Mouse (Mus musculus): ENCODE data around the gene Ino80. TPM values are rescaled to one million over a fixed set of nuclear protein-coding genes. Genes with fewer than 3 reads are reported as not detected.
A peak's percentile ranks its signal among the peaks of the same experiment; 100 is the strongest.

Ino80 gene
- polyA plus RNA-seq, 1 experiment = 7.3 TPM

DNA sequence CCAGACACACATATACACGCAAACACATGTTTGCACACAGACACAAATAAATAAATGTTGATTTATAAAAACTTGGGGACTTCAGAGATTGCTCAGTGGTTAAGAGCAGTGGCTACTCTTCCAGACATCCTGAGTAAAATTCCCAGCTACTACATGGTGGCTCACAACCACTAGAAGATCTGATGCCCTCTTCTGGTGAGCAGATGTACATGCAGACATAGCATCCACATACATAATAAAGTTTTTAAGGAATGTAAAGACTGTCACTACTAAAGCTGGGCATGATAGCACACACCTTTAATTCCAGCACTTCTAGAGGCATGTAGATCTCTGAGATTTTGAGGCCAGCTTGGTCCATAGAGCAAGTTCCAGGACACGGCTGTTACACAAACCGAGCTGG is 16.5 kb downstream of the Ino80 start:
- H3K36me3 ChIP-seq (ENCODE audit: control insufficient read depth, insufficient read depth, low read length) = peaks cover 4% of the 10 kb centered on the region; the same call in 1 of the 2 replicates
- H3K27me3 ChIP-seq (ENCODE audit: control insufficient read depth, insufficient read depth, low read length) = no peaks in the 10 kb centered on the region
- H3K4me1 ChIP-seq (ENCODE audit: control insufficient read depth, insufficient read depth, insufficient read length) = no peaks in the 10 kb centered on the region
- WGBS = 95% methylated on average over 3 of the region's 3 CpGs
- no peak overlapping the region for H3K27ac ChIP-seq (ENCODE audit: insufficient read depth, low read length)
- DNase-seq (ENCODE audit: low read depth in 1 of 2, low spot score in 2 of 2) = no peak
- H3K4me3 ChIP-seq (ENCODE audit: extremely low read depth, insufficient read depth, insufficient read length) = no peak overlapping the region
- TF ChIP-seq CTCF (IDR thresholded peaks at IDR 0.05; ENCODE audit: extremely low read depth, insufficient read depth, insufficient read length, insufficient replicate concordance) (no peak), POLR2A (IDR thresholded peaks at IDR 0.05; ENCODE audit: low read depth, low read length) (no peak)

DNA sequence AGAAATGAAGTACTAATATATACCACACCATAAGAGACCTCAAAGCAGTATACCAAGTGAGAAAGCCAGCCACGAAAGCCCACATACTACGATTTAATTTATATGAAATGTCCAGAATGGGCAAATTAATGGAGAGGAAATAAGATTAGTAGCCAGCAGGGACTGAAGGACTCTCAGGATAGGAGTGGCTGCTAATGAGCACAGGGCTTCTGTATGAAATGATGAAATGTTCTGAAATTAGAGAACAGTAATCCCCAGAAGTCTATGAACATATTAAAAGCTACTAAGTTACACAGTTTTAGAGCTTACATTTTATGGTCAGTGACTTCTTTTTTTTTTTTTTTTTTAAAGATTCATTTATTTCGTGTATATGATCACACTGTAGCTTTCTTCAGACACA is 22.9 kb downstream of the Ino80 start:
- H3K4me3 ChIP-seq (ENCODE audit: extremely low read depth, insufficient read depth, insufficient read length) = no peak overlapping the region
- H3K4me1 ChIP-seq (ENCODE audit: control insufficient read depth, insufficient read depth, insufficient read length) = no peaks in the 10 kb centered on the region
- H3K27ac ChIP-seq (ENCODE audit: insufficient read depth, low read length) = no peak overlapping the region
- DNase-seq (ENCODE audit: low read depth in 1 of 2, low spot score in 2 of 2) = no peak
- TF ChIP-seq CTCF (IDR thresholded peaks at IDR 0.05; ENCODE audit: extremely low read depth, insufficient read depth, insufficient read length, insufficient replicate concordance) (no peak), POLR2A (IDR thresholded peaks at IDR 0.05; ENCODE audit: low read depth, low read length) (no peak)
- WGBS = 93% methylated on average over 3 of the region's 3 CpGs
- no peaks in the 10 kb centered on the region for H3K27me3 ChIP-seq (ENCODE audit: control insufficient read depth, insufficient read depth, low read length)
- peaks cover 25% of the 10 kb centered on the region for H3K36me3 ChIP-seq (ENCODE audit: control insufficient read depth, insufficient read depth, low read length)

DNA sequence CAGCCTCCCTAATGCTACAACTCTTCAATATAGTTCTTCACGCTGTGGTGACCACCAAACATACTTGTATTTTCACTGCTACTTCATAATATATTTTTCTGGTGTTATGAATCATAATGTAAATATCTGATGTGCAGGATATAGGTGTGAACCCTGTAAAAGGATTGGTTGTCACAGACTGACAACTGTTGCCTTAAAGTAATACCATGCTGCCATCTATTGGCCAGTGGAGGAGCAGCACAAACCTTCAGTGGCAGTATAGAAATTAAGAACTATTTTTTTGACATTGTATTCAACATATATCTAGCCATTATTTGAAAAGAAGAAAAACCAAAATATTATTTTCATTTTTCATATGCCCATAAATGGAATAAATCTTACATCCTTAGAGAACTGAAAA is 40.5 kb downstream of the Ino80 start:
- Histone ChIP-seq H3K27ac (ENCODE audit: insufficient read depth, low read length) (no peak overlapping the region), H3K36me3 (ENCODE audit: control insufficient read depth, insufficient read depth, low read length) (peaks cover 16% of the 10 kb centered on the region), H3K4me3 (ENCODE audit: extremely low read depth, insufficient read depth, insufficient read length) (no peak overlapping the region), H3K27me3 (ENCODE audit: control insufficient read depth, insufficient read depth, low read length) (no peaks in the 10 kb centered on the region), H3K4me1 (ENCODE audit: control insufficient read depth, insufficient read depth, insufficient read length) (no peaks in the 10 kb centered on the region)
- TF ChIP-seq POLR2A (IDR thresholded peaks at IDR 0.05; ENCODE audit: low read depth, low read length) (no peak), CTCF (IDR thresholded peaks at IDR 0.05; ENCODE audit: extremely low read depth, insufficient read depth, insufficient read length, insufficient replicate concordance) (peak; percentile 44; the same call in 1 of the 2 replicates)
- DNase-seq (ENCODE audit: low read depth in 1 of 2, low spot score in 2 of 2) = peak; percentile 35 to 57
- WGBS = 98% methylated on average over 1 of the region's 1 CpGs

DNA sequence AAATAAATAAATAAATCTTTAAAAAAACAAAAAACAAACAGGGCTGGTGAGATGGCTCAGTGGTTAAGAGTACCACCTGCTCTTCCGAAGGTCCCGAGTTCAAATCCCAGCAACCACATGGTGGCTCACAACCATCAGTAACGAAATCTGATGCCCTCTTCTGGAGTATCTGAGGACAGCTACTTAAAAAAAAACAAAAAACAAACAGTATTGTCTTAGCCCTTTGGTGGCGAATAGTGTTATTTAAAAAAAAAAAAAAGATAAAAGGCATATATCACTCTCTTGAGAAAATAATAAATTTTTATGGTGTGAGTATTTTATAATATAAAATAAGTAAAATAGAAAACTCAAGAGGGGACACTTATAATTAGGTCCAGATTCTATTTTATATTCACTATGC is 41.0 kb downstream of the Ino80 start:
- no peaks in the 10 kb centered on the region for H3K27me3 ChIP-seq (ENCODE audit: control insufficient read depth, insufficient read depth, low read length)
- peaks cover 14% of the 10 kb centered on the region for H3K36me3 ChIP-seq (ENCODE audit: control insufficient read depth, insufficient read depth, low read length)
- H3K4me1 ChIP-seq (ENCODE audit: control insufficient read depth, insufficient read depth, insufficient read length) = no peaks in the 10 kb centered on the region
- 89% methylated on average over 4 of the region's 4 CpGs for WGBS
- TF ChIP-seq POLR2A (IDR thresholded peaks at IDR 0.05; ENCODE audit: low read depth, low read length) (no peak), CTCF (IDR thresholded peaks at IDR 0.05; ENCODE audit: extremely low read depth, insufficient read depth, insufficient read length, insufficient replicate concordance) (no peak)
- H3K4me3 ChIP-seq (ENCODE audit: extremely low read depth, insufficient read depth, insufficient read length) = no peak overlapping the region
- no peak for DNase-seq (ENCODE audit: low read depth in 1 of 2, low spot score in 2 of 2)
- H3K27ac ChIP-seq (ENCODE audit: insufficient read depth, low read length) = no peak overlapping the region

DNA sequence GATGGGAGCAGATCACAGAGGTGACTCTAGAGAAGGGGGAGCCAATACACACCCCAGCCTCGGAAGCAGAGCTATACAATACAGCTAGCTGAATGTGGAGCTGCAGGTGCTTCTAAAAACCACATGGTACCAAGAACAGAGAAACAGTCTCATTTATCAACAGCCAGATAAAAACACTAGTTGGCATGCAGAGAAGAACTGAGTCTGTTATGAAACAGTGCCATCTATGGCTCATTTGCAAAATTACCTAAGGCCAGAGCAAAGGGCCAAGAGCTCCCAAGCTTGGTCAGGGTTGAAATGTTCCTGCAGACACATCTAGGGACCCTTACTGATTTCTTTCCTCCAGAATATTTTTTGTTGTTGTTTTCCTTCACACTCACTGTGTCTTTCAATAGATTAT is 63.7 kb downstream of the Ino80 start:
- Histone ChIP-seq H3K4me3 (ENCODE audit: extremely low read depth, insufficient read depth, insufficient read length) (no peak overlapping the region), H3K27ac (ENCODE audit: insufficient read depth, low read length) (no peak overlapping the region), H3K27me3 (ENCODE audit: control insufficient read depth, insufficient read depth, low read length) (no peaks in the 10 kb centered on the region), H3K36me3 (ENCODE audit: control insufficient read depth, insufficient read depth, low read length) (peaks cover 33% of the 10 kb centered on the region), H3K4me1 (ENCODE audit: control insufficient read depth, insufficient read depth, insufficient read length) (no peaks in the 10 kb centered on the region)
- no peak for TF ChIP-seq POLR2A (IDR thresholded peaks at IDR 0.05; ENCODE audit: low read depth, low read length)
- TF ChIP-seq CTCF (IDR thresholded peaks at IDR 0.05; ENCODE audit: extremely low read depth, insufficient read depth, insufficient read length, insufficient replicate concordance) = peak; percentile 20; the same call in 1 of the 2 replicates
- DNase-seq (ENCODE audit: low read depth in 1 of 2, low spot score in 2 of 2) = peak in 1 of 2 experiments; percentile 22
- 15% methylated on average over 1 of the region's 1 CpGs for WGBS

DNA sequence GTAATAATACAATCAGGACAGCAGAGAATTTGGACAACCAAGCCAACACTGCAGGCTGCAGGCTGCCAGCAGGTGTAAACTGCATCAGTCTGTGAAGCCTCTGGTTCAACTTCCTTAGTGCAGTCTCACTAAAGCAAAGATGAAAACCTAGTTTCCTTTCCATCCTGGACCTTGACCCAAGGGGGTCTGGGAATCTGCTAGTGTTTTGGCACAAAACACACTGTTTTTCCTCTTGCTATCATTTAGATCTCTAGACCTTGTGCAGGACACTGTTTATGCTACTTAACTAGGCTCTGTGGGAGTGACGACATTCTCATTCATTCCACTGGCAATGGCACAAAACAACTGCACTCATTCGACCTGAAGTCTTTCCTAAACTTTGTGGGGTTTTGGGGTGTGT is 65.8 kb downstream of the Ino80 start:
- Histone ChIP-seq H3K27ac (ENCODE audit: insufficient read depth, low read length) (no peak overlapping the region), H3K27me3 (ENCODE audit: control insufficient read depth, insufficient read depth, low read length) (no peaks in the 10 kb centered on the region), H3K4me1 (ENCODE audit: control insufficient read depth, insufficient read depth, insufficient read length) (no peaks in the 10 kb centered on the region), H3K36me3 (ENCODE audit: control insufficient read depth, insufficient read depth, low read length) (peaks cover 30% of the 10 kb centered on the region), H3K4me3 (ENCODE audit: extremely low read depth, insufficient read depth, insufficient read length) (no peak overlapping the region)
- TF ChIP-seq POLR2A (IDR thresholded peaks at IDR 0.05; ENCODE audit: low read depth, low read length) (no peak), CTCF (IDR thresholded peaks at IDR 0.05; ENCODE audit: extremely low read depth, insufficient read depth, insufficient read length, insufficient replicate concordance) (no peak)
- no peak for DNase-seq (ENCODE audit: low read depth in 1 of 2, low spot score in 2 of 2)
- 73% methylated on average over 2 of the region's 2 CpGs for WGBS

DNA sequence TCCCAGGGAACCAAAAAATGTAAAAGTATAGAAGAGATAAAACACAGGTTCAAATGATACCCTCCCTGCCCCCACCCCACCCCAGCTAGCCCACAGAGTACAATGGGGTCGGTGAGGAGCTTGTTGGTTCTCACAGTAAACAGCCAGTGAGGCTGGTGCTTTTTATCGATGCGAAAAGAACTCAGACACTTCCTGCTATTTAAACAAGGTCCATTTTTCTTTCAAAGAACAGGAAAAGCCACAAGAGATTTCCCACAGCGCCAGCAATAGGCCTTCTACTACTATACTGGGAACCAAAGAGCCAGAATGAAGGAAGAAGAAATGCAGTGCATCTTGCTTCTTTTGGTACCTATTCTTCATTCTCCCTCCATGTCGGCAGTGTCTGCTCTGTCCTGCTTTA is 66.5 kb downstream of the Ino80 start:
- no peak overlapping the region for H3K4me3 ChIP-seq (ENCODE audit: extremely low read depth, insufficient read depth, insufficient read length)
- H3K36me3 ChIP-seq (ENCODE audit: control insufficient read depth, insufficient read depth, low read length) = peaks cover 33% of the 10 kb centered on the region

More for the DNA sequence above, 66.5 kb downstream of the Ino80 start:
- no peaks in the 10 kb centered on the region for H3K4me1 ChIP-seq (ENCODE audit: control insufficient read depth, insufficient read depth, insufficient read length)
- no peaks in the 10 kb centered on the region for H3K27me3 ChIP-seq (ENCODE audit: control insufficient read depth, insufficient read depth, low read length)
- no peak for DNase-seq (ENCODE audit: low read depth in 1 of 2, low spot score in 2 of 2)
- TF ChIP-seq POLR2A (IDR thresholded peaks at IDR 0.05; ENCODE audit: low read depth, low read length) (no peak), CTCF (IDR thresholded peaks at IDR 0.05; ENCODE audit: extremely low read depth, insufficient read depth, insufficient read length, insufficient replicate concordance) (no peak)
- WGBS = 75% methylated on average over 5 of the region's 5 CpGs
- no peak overlapping the region for H3K27ac ChIP-seq (ENCODE audit: insufficient read depth, low read length)

All from spleen, adult 2 months (tissue).